Mouse (Mus musculus) spleen, adult 2 months (tissue): ENCODE measurements around the gene Galnt2. TPM values are rescaled to one million over a fixed set of nuclear protein-coding genes. Genes with fewer than 3 reads are reported as not detected.

Experiments
- DNase-seq, 2 experiments: peaks; one replicate each; pipeline versions ENCODE4 v3.0.0 to v3.0.0-alpha.2; 2012 to 2021; ENCODE audit warnings: low spot score in 2 of 2, low read depth in 1 of 2
- H3K27ac ChIP-seq: fragments of 200-500 bp; 2 replicates; pipeline ENCODE4 v1.5.1; 2012; ENCODE audit warnings: low read length, inconsistent platforms; ENCODE audit not compliant: insufficient read depth
- H3K27me3 ChIP-seq: fragments of 200-500 bp; 2 replicates; pipeline ENCODE4 v1.6.1; 2012; ENCODE audit warnings: mild to moderate bottlenecking, moderate library complexity, low read length, inconsistent platforms; ENCODE audit not compliant: control insufficient read depth, insufficient read depth
- H3K36me3 ChIP-seq: fragments of 200-500 bp; 2 replicates; pipeline ENCODE4 v1.6.1; 2012; ENCODE audit warnings: mild to moderate bottlenecking, low read length, inconsistent platforms; ENCODE audit not compliant: control insufficient read depth, insufficient read depth
- H3K4me1 ChIP-seq: fragments of 200-500 bp; 2 replicates; pipeline ENCODE4 v1.6.1; 2011; ENCODE audit warnings: inconsistent platforms; ENCODE audit not compliant: control insufficient read depth, insufficient read depth, insufficient read length
- H3K4me3 ChIP-seq: fragments of 200-500 bp; 2 replicates; pipeline ENCODE4 v1.5.1; 2011; ENCODE audit warnings: mild to moderate bottlenecking, inconsistent platforms; ENCODE audit not compliant: insufficient read depth, insufficient read length; ENCODE audit errors: extremely low read depth
- CTCF ChIP-seq: fragments of 200-500 bp; IDR thresholded peaks from 2 replicates; pipeline ENCODE4 v1.5.1; 2011; ENCODE audit warnings: mild to moderate bottlenecking, inconsistent platforms; ENCODE audit not compliant: insufficient read depth, insufficient read length, insufficient replicate concordance; ENCODE audit errors: extremely low read depth
- POLR2A ChIP-seq: fragments of 200-500 bp; IDR thresholded peaks from 2 replicates; pipeline ENCODE4 v1.6.1; 2011; ENCODE audit warnings: low read depth, low read length, inconsistent platforms
- WGBS: fragments of 180-500 bp; shearing (Covaris S2); methylation state at CpG from one replicate; pipeline ENCODE4 v1.1.7; 2018; 5-methylcytosine and 5-hydroxymethylcytosine counted together
- polyA plus RNA-seq: library from polyadenylated mRNA; depleted of rRNA; stranded (reverse); fragments of >200 nt; gene quantifications from 2 replicates; pipeline ENCODE4 v1.2.3, GENCODE M21; 2012

The Galnt2 gene
- polyA plus RNA-seq, 1 experiment = 9.4 TPM

DNA sequence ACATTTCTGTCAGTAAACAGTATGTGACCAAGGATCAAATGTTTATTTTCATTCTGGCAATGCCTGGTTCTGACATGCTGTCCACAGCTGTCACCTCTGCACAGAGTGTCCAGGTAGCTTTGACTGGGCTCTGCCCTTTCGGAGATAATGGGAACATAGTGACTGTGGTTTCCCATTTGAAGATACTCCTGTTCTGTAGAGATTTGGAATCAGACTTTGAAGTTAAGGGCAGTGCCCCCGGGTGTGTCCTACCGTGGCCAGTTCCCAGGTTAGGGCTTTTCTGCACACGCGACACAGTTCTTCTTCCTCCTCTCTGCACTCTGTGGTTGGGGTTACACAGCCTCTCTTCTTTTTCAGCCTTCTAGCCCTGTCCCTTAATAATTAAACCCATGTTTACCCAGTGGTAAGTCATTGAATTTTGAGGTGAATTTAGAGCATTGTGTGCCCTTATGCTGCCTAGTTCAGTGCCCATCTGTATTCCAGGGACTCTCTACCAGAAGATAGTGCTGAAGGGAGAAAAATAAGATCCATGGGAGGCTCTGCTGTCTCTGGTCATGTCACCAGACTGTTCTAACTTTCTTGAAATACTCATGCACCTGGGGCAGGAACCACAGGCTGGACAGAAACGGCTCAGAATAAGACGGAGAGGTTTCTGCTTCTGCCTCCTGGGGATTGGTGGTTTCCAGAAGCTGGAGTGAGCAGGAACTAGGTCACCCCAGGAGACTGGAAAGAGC lies 47.9 kb downstream of the Galnt2 start:
- Histone ChIP-seq H3K27me3 (no peaks in the 10 kb centered on the region), H3K27ac (no peak overlapping the region), H3K36me3 (no peaks in the 10 kb centered on the region), H3K4me1 (peaks cover 21% of the 10 kb centered on the region; the same call in 1 of the 2 replicates), H3K4me3 (no peak overlapping the region)
- no peak for TF ChIP-seq POLR2A
- no peak for TF ChIP-seq CTCF
- WGBS = 22% methylated on average over 7 of the region's 7 CpGs
- no peak for DNase-seq

GRCm38 (mm10) chr8:124279690-124279985 lies 48.4 kb downstream of the Galnt2 start:
- WGBS = 78% methylated on average over 5 of the region's 5 CpGs
- Histone ChIP-seq H3K4me1 (peaks cover 20% of the 10 kb centered on the region; the same call in 1 of the 2 replicates), H3K27me3 (no peaks in the 10 kb centered on the region), H3K4me3 (no peak overlapping the region), H3K36me3 (no peaks in the 10 kb centered on the region), H3K27ac (no peak overlapping the region)
- no peak for DNase-seq
- TF ChIP-seq POLR2A (no peak), CTCF (no peak)

DNA sequence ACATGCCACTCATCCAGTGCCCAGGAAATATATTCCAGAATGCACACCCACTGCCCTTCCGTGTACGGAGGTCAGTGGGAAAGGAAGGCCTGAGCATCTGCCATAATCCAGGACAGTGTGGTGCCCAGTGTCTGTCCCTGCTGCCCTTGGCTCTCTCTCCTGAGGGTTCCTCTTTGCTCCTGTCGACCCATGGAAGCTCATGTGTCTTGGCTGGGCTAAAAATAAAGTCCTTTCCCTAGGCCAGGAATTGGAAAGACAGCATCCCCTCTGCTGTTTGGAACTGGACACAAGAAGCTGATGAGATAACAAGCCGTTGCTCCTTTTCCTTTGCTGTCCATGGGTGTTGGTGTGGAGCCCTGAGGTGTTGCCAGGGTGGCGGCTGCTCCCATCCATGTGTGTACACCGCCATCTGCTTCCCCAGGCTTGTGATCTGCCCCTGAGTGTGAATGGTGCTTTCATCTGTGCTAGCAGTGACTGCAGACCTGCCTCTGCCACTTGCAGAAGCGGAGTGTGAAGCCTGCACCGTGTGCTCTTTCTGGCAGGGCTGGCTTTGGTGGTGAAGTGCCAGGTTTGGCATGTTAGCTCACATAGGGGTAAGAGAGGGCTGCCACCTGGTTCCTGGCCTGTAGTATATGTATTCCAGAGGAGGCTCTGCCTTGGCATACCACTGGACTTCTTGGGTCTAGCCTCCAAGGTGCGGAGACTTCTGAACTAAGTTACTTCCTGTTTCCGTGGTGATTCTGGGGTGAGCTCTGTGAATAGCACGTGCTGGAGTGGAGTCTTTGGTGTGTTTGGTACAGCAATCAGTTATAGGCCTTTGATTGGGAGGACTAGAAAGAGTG lies 50.7 kb downstream of the Galnt2 start:
- no peak overlapping the region for H3K4me3 ChIP-seq
- TF ChIP-seq CTCF (no peak), POLR2A (no peak)
- 53% methylated on average over 11 of the region's 11 CpGs for WGBS
- peaks cover 21% of the 10 kb centered on the region; the same call in 1 of the 2 replicates for H3K4me1 ChIP-seq
- H3K36me3 ChIP-seq = no peaks in the 10 kb centered on the region
- no peaks in the 10 kb centered on the region for H3K27me3 ChIP-seq
- peak overlapping the region; percentile 69 for H3K27ac ChIP-seq
- DNase-seq = no peak

DNA sequence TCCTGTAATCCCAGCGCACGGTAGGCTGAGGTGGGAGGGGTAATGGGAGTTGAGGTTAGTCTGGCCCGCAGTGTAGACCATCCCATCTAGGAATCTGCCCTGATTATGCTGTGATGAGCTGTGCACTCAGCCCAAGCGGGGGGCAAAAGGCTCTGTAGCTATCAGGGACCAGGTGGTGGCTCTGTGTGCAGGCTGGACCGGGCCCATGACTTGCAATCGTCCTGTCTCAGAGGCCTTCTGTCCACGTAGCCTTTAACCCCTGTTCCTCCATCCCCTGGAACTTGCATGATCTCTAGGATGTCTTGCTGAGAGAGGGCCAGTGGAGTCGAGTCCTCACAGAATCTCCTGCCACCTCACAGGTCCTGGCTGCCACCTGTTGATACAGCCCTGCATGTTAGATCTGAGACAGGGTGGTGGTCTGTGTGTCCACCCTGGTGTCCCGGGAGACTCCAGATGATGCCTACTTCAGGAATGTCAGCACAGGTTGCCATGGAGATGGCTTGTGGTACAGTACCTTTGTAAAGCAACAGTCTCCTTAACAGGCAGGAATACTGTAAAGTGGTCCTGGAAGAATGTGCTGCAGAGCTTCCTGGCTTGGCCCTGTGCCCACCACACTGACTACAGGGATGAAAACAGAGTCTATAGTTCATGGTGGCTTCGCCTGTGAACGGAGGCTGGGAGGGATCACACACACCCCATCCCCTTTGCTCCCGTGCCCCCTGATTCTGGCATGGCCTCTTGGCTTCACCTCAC lies 51.9 kb downstream of the Galnt2 start:
- no peak for DNase-seq
- peaks cover 21% of the 10 kb centered on the region; the same call in 1 of the 2 replicates for H3K4me1 ChIP-seq
- WGBS = 89% methylated on average over 12 of the region's 12 CpGs
- H3K36me3 ChIP-seq = no peaks in the 10 kb centered on the region
- H3K27ac ChIP-seq = no peak overlapping the region
- TF ChIP-seq CTCF (no peak), POLR2A (no peak)
- H3K27me3 ChIP-seq = no peaks in the 10 kb centered on the region
- no peak overlapping the region for H3K4me3 ChIP-seq

- Histone ChIP-seq H3K27me3 (no peaks in the 10 kb centered on the region), H3K4me3 (no peak overlapping the region), H3K27ac (no peak overlapping the region), H3K36me3 (no peaks in the 10 kb centered on the region), H3K4me1 (peaks cover 21% of the 10 kb centered on the region; the same call in 1 of the 2 replicates)
- no peak for TF ChIP-seq POLR2A
- TF ChIP-seq CTCF = no peak
- DNase-seq = no peak
- WGBS = 63% methylated on average over 11 of the region's 11 CpGs
Measured at GRCm38 (mm10) chr8:124283644-124284332, 52.6 kb downstream of the Galnt2 start.

DNA sequence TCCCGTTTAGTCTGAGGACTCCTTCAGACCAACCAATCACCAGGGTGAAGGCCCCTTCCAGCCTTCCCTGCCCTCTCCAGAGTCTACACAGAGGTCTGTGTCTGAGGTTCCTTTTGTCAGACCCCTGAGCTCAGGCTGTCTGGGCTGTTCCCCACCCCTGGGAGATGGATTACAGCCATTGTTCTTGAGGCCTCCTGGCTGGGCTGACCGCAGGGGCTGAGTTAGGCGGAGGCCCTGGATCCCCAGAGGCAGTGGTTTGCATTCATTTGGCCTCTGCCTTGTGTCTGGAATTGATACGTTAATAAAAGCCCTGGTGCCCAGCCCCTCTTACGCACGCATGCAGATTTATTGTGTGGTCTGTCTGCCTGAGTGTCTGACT lies 53.1 kb downstream of the Galnt2 start:
- Histone ChIP-seq H3K4me3 (no peak overlapping the region), H3K27ac (no peak overlapping the region), H3K36me3 (no peaks in the 10 kb centered on the region), H3K27me3 (no peaks in the 10 kb centered on the region), H3K4me1 (peaks cover 21% of the 10 kb centered on the region; the same call in 1 of the 2 replicates)
- no peak for DNase-seq
- no peak for TF ChIP-seq POLR2A
- no peak for TF ChIP-seq CTCF
- whole genome bisulfite sequencing = 80% methylated on average over 6 of the region's 6 CpGs
